Mouse (Mus musculus) kidney, adult 18-20 months (tissue): ENCODE measurements at regions not wholly inside any gene's neighbourhood (a gene's known extent, or its start where the extent isn't known, plus 50 kb on each side); places are given as distances from the start of the nearest gene placed in this dataset.
A peak's percentile ranks its signal among the peaks of the same experiment; 100 is the strongest.

Experiments used
- DNase-seq: peaks from one replicate; pipeline ENCODE4 v3.0.0; 2021

- no peak for DNase-seq
Measured at GRCm38 (mm10) chr3:9959716-9960661, 127.9 kb upstream of the Gm9833 start.

GRCm38 (mm10) chr3:9960696-9961095, 127.2 kb upstream of the Gm9833 start:
- peak; percentile 42 for DNase-seq
